Mouse (Mus musculus): ENCODE measurements at regions not wholly inside any gene's neighbourhood (a gene's known extent, or its start where the extent isn't known, plus 50 kb on each side); places are given as distances from the start of the nearest gene placed in this dataset.

- Histone ChIP-seq H3K27ac (replicated peaks) (no peak overlapping the region), H3K4me3 (no peak overlapping the region), H3K27me3 (no peaks in the 10 kb centered on the region), H3K9me3 (no peaks in the 10 kb centered on the region), H3K9ac (no peak overlapping the region), H3K4me1 (replicated peaks) (no peaks in the 10 kb centered on the region), H3K4me2 (no peak overlapping the region), H3K36me3 (no peaks in the 10 kb centered on the region)
- no peak for ATAC-seq (ENCODE audit: low read depth)
- WGBS, result 46% methylated on average over 7 of the region's 7 CpGs
These were observed 76.2 kb upstream of the Ifne start for GRCm38 (mm10) chr4:88956151-88956550.

- WGBS, result 84% methylated on average over 7 of the region's 7 CpGs
These were observed 75.6 kb upstream of the Ifne start for GRCm38 (mm10) chr4:88955571-88955970.

GRCm38 (mm10) chr4:88954045-88954444 is 74.0 kb upstream of the Ifne start:
- ATAC-seq (ENCODE audit: low read depth), result no peak
- Histone ChIP-seq H3K9ac (no peak overlapping the region), H3K27me3 (no peaks in the 10 kb centered on the region), H3K4me3 (no peak overlapping the region), H3K27ac (replicated peaks) (no peak overlapping the region), H3K4me2 (no peak overlapping the region), H3K9me3 (no peaks in the 10 kb centered on the region), H3K36me3 (no peaks in the 10 kb centered on the region), H3K4me1 (replicated peaks) (no peaks in the 10 kb centered on the region)
- WGBS, result 95% methylated on average over 3 of the region's 3 CpGs

More at GRCm38 (mm10) chr4:88955571-88955970, 75.6 kb upstream of the Ifne start:
- Histone ChIP-seq H3K36me3 (no peaks in the 10 kb centered on the region), H3K4me3 (no peak overlapping the region), H3K27me3 (no peaks in the 10 kb centered on the region), H3K4me1 (replicated peaks) (no peaks in the 10 kb centered on the region), H3K9ac (no peak overlapping the region), H3K9me3 (no peaks in the 10 kb centered on the region), H3K27ac (replicated peaks) (no peak overlapping the region), H3K4me2 (no peak overlapping the region)
- ATAC-seq (ENCODE audit: low read depth), result no peak

- Histone ChIP-seq H3K27me3 (no peaks in the 10 kb centered on the region), H3K9me3 (no peaks in the 10 kb centered on the region), H3K4me3 (no peak overlapping the region), H3K27ac (replicated peaks) (no peak overlapping the region), H3K4me2 (no peak overlapping the region), H3K36me3 (no peaks in the 10 kb centered on the region), H3K4me1 (replicated peaks) (no peaks in the 10 kb centered on the region), H3K9ac (no peak overlapping the region)
- ATAC-seq (ENCODE audit: low read depth), result no peak
- 61% methylated on average over 1 of the region's 1 CpGs for WGBS
These were observed 71.0 kb upstream of the Ifne start for GRCm38 (mm10) chr4:88951034-88951336.

GRCm38 (mm10) chr4:88950181-88951033 is 70.4 kb upstream of the Ifne start:
- H3K9me3 ChIP-seq, result no peaks in the 10 kb centered on the region

GRCm38 (mm10) chr4:88948027-88948859 is 68.2 kb upstream of the Ifne start:
- Histone ChIP-seq H3K4me3 (no peak overlapping the region), H3K27ac (replicated peaks) (no peak overlapping the region), H3K4me2 (no peak overlapping the region), H3K9ac (no peak overlapping the region), H3K27me3 (no peaks in the 10 kb centered on the region), H3K4me1 (replicated peaks) (no peaks in the 10 kb centered on the region), H3K9me3 (no peaks in the 10 kb centered on the region), H3K36me3 (no peaks in the 10 kb centered on the region)
- no peak for ATAC-seq (ENCODE audit: low read depth)
- 73% methylated on average over 4 of the region's 4 CpGs for WGBS

More at GRCm38 (mm10) chr4:88950181-88951033, 70.4 kb upstream of the Ifne start:
- Histone ChIP-seq H3K27me3 (no peaks in the 10 kb centered on the region), H3K4me1 (replicated peaks) (no peaks in the 10 kb centered on the region), H3K9ac (no peak overlapping the region), H3K27ac (replicated peaks) (no peak overlapping the region), H3K36me3 (no peaks in the 10 kb centered on the region), H3K4me3 (no peak overlapping the region), H3K4me2 (no peak overlapping the region)
- ATAC-seq (ENCODE audit: low read depth), result no peak
- WGBS, result 54% methylated on average over 12 of the region's 12 CpGs

GRCm38 (mm10) chr4:88941955-88942354 is 62.0 kb upstream of the Ifne start:
- H3K36me3 ChIP-seq, result no peaks in the 10 kb centered on the region
- peaks cover 24% of the 10 kb centered on the region for H3K27me3 ChIP-seq
- H3K9ac ChIP-seq, result no peak overlapping the region
- no peaks in the 10 kb centered on the region; the same call in 1 of the 2 replicates for H3K4me1 ChIP-seq (replicated peaks)
- no peak for ATAC-seq (ENCODE audit: low read depth)
- H3K27ac ChIP-seq (replicated peaks), result no peak overlapping the region
- H3K9me3 ChIP-seq, result no peaks in the 10 kb centered on the region
- WGBS, result 80% methylated on average over 4 of the region's 4 CpGs
- H3K4me2 ChIP-seq, result no peak overlapping the region
- no peak overlapping the region for H3K4me3 ChIP-seq

GRCm38 (mm10) chr4:88940670-88941069 is 60.7 kb upstream of the Ifne start:
- Histone ChIP-seq H3K36me3 (no peaks in the 10 kb centered on the region), H3K27ac (replicated peaks) (no peak overlapping the region), H3K9ac (no peak overlapping the region), H3K4me1 (replicated peaks) (no peaks in the 10 kb centered on the region; the same call in 1 of the 2 replicates), H3K27me3 (peaks cover 30% of the 10 kb centered on the region), H3K9me3 (no peaks in the 10 kb centered on the region), H3K4me3 (no peak overlapping the region), H3K4me2 (no peak overlapping the region)
- WGBS, result 91% methylated on average over 2 of the region's 2 CpGs
- no peak for ATAC-seq (ENCODE audit: low read depth)

- 58% methylated on average over 4 of the region's 4 CpGs for WGBS
- no peak for ATAC-seq (ENCODE audit: low read depth)
- peaks cover 39% of the 10 kb centered on the region for H3K27me3 ChIP-seq
- no peaks in the 10 kb centered on the region for H3K9me3 ChIP-seq
- H3K36me3 ChIP-seq, result no peaks in the 10 kb centered on the region
- H3K4me2 ChIP-seq, result peak overlapping the region; percentile 86; the same call in 1 of the 2 replicates
- H3K27ac ChIP-seq (replicated peaks), result no peak overlapping the region
- H3K4me1 ChIP-seq (replicated peaks), result no peaks in the 10 kb centered on the region; the same call in 1 of the 2 replicates
- no peak overlapping the region for H3K4me3 ChIP-seq
- 0 out of 2 replicates have a peak overlapping the region, but pooled peaks have one; percentile 76 for H3K9ac ChIP-seq
These were observed 59.4 kb upstream of the Ifne start for GRCm38 (mm10) chr4:88939397-88939796.

- no peaks in the 10 kb centered on the region for H3K9me3 ChIP-seq
- H3K4me1 ChIP-seq (replicated peaks), result no peaks in the 10 kb centered on the region; the same call in 1 of the 2 replicates
- peak overlapping the region; percentile 86 for H3K4me2 ChIP-seq
- peak; percentile 76; the same call in 1 of the 2 replicates for ATAC-seq (ENCODE audit: low read depth)
- peak overlapping the region; percentile 76 for H3K9ac ChIP-seq
- 6% methylated on average over 11 of the region's 11 CpGs for WGBS
- peak overlapping the region; percentile 63 for H3K4me3 ChIP-seq
- peak overlapping the region; percentile 75 for H3K27ac ChIP-seq (replicated peaks)
- H3K36me3 ChIP-seq, result no peaks in the 10 kb centered on the region
- peaks cover 39% of the 10 kb centered on the region for H3K27me3 ChIP-seq
These were observed 58.7 kb upstream of the Ifne start for GRCm38 (mm10) chr4:88938712-88939032.

- Histone ChIP-seq H3K27me3 (peaks cover 39% of the 10 kb centered on the region), H3K9me3 (no peaks in the 10 kb centered on the region), H3K27ac (replicated peaks) (peak overlapping the region; percentile 75), H3K9ac (peak overlapping the region; percentile 76), H3K4me2 (peak overlapping the region; percentile 86), H3K36me3 (no peaks in the 10 kb centered on the region), H3K4me3 (peak overlapping the region; percentile 63), H3K4me1 (replicated peaks) (no peaks in the 10 kb centered on the region; the same call in 1 of the 2 replicates)
- under 1% methylated on average over 103 of the region's 104 CpGs for WGBS
- ATAC-seq (ENCODE audit: low read depth), result peak; percentile 96
These were observed 58.1 kb upstream of the Ifne start for GRCm38 (mm10) chr4:88937866-88938711.

Measured in neural tube, embryonic 13.5 days (tissue).